ENCODE assay signal across 13 mouse cellular contexts in genomic region chr9:72129884-72130283, GRCm38 (mm10).
"Had no signal": no experiment of that assay in that cellular context is flagged by ENCODE, and none has a peak within 500 bp of the region (broad histone marks: within the 10 kb centered on the region; RNA-seq: fewer than 3 reads in every experiment).

No protein-coding gene starts in this region.

- H3K27ac ChIP-seq: left cerebral cortex, adult 2 months; limb, embryonic 13.5 days; liver, embryonic 15.5 days; neural tube, embryonic 13.5 days; stomach, postnatal 0 days had no signal

- ATAC-seq: lung, postnatal 0 days had no signal

- H3K9me3 ChIP-seq: limb, embryonic 13.5 days; liver, embryonic 15.5 days; neural tube, embryonic 13.5 days had no signal

- H3K27me3 ChIP-seq: limb, embryonic 13.5 days; liver, embryonic 15.5 days; neural tube, embryonic 13.5 days had no signal

- H3K4me3 ChIP-seq: left cerebral cortex, adult 2 months; limb, embryonic 13.5 days; liver, embryonic 15.5 days; neural tube, embryonic 13.5 days had no signal

- H3K9ac ChIP-seq: limb, embryonic 13.5 days; liver, embryonic 15.5 days; neural tube, embryonic 13.5 days had no signal

- DNase-seq: kidney, adult 8-10 months; kidney, postnatal 25 days; lung, adult 2 months; lung, postnatal 36 days; midbrain, embryonic 14.5 days; right cerebral cortex, postnatal 14 days had no signal

- H3K36me3 ChIP-seq: limb, embryonic 13.5 days; liver, embryonic 15.5 days; neural tube, embryonic 13.5 days had no signal

- H3K4me2 ChIP-seq: limb, embryonic 13.5 days; liver, embryonic 11.5 days; liver, embryonic 15.5 days; neural tube, embryonic 13.5 days had no signal
